Mouse (Mus musculus) adrenal gland, adult 2 months (tissue): Measurements from ENCODE around the gene Kcne1. TPM values are rescaled to one million over a fixed set of nuclear protein-coding genes. Genes with fewer than 3 reads are reported as not detected.

Experiments
- DNase-seq: peaks from one replicate; pipeline ENCODE4 v3.0.0; 2021
- polyA plus RNA-seq: library from polyadenylated mRNA; depleted of rRNA; stranded (reverse); fragments of >200 nt; gene quantifications from 2 replicates; pipeline ENCODE4 v1.2.3, GENCODE M21; 2012
- total RNA-seq, 2 experiments: library from RNA; stranded (reverse); gene quantifications; 2 replicates each; pipeline ENCODE4 v1.2.3; 2021

Gene Kcne1
- total and polyA plus RNA-seq, 3 experiments: 0.17 TPM; not detected in 2

DNA sequence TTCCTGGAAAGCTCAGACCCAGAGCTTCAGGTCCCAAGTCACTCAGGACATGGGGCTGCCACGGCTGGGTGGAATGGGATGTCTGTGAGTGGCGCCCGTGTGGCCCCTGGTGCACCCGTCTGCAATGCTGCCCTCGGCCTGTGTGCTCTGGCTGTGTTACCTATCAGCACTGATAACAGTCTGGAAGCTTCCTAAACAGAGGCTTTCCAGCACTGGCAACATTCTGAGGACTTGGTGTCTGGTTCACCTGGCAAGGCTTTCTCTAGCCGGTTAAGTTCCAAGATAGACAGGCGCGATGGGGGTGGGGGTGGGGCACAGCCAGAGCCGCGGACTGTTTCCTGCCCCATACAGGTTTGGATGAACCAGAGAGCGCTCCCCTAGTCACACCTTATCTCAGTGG is 3.3 kb downstream of the Kcne1 start:
- no peak for DNase-seq

DNA sequence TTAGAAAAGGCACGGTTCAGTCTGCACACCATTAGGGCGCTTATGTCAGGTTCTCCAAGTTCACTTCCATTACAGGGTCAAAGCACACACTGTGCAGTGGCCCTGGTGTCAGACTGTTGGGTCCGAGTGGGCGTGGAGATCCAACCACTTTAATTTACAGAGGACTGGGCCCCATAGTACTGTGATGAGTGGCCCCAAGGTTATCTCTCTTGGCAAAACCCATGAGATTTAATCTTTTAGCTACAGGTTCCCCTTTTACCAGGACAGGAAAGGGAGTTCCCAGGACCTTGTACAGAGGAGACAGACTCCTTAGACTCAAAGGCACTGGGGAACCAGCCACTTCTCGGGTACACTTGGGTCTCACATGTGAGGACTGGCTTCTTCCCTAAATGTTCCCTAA is 3.9 kb downstream of the Kcne1 start:
- DNase-seq: peak; percentile 30

DNA sequence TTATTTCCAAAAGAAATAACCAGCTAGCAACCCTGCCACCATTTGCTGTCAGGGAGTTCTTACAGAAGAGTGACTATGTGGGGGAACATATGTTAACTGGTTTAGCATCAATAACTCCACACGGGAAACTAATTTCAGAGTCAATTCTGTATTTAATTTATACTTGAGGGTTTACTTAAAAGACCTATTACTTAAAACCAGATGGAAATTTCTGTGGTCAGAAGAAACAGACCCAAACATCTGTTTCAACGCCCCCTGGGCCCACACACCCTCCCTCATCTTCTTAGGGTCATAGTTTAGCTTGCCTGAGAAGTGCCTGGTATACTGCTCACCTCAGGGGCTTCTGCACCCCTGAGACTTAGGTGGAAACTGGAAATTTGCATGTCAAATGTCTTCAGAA is 5.4 kb downstream of the Kcne1 start:
- no peak for DNase-seq

DNA sequence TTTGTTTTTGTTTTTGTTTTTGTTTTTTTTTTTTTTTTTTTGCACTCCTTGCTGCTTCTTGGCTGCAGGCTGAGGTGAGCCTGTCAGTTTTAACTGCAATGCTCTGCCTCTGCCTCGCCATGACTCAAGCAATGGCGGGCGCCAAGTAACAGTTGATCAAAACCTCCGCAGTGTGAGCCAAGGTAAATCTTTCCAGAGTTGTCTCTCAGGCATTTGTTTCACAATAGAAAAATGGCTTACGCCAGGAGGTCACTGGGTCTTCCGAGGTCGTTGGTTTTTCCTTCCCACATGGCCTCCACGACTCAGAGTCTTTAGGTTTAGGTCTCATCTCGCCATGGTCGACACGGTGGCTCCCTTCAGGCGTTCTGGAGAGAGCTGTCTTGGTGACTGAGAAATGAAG is 6.0 kb downstream of the Kcne1 start:
- no peak for DNase-seq

DNA sequence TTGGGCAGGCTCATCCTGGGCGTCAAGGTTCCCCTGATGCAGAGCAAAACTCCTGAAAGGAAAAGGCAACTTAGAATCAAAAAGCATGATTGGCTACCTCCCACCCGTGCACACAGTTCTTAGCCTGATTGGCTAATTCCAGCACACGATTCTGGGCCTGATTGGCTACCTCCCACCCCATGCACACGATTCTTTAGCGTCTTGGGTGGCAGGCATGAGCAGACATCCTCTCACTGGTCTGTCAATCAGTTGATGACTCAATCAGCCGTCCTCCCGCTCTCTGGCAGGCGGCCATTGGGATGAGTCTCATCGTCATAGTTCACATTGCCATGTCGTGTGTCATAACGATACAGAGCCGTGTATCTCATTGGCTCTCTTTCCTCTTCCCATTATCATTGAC is 10.3 kb downstream of the Kcne1 start:
- DNase-seq: peak; percentile 94

DNA sequence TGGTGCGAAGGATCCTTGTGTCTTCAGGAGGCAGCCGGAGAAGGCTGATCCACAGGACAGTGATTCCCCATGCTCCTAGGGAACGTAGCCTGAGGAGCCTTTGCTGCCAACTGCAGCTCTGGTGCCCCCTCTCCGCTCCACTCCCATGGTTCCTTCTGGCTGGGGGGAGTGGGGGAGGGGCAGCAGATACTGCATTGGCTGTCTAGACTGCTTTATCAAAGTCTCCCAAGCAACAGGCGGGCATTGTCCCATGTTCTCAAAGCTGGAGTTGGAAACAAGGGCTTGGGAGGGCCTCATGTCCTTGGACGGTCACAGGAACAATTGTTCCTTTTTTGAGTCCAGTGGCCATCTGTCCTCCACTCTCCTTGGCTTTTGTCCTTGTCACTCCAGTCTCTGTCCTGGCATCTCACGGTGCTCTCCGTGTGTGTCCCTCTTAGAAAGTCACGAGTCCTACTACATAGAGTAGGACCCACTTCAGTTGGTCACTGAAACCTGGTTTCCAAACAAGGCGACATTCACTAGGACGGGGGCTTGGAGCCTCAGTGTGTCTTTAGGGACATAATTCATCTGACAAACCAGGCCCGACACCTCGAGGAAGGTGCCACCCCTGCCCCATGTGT is 12.9 kb downstream of the Kcne1 start:
- DNase-seq: peak; percentile 16

DNA sequence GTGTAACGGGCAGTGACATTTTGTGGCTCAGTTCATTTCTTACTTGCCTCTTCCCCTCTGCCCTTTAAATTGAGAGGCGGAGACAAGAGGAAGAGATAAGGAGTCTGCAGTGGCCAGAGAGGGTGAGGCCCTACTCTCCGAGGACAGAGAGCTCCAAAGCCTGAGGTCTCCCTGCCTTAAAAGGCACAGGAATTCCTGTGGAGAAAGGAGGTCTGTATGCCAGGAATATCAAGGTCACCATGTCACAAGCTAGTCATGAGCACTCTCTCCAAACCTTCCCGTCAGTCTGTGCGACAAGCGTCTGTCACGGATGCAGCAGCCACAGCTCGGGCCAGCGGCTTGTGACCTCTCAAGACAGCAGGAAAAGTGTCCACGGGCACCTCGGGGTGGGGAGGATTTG is 14.1 kb downstream of the Kcne1 start:
- peak; percentile 82 for DNase-seq

DNA sequence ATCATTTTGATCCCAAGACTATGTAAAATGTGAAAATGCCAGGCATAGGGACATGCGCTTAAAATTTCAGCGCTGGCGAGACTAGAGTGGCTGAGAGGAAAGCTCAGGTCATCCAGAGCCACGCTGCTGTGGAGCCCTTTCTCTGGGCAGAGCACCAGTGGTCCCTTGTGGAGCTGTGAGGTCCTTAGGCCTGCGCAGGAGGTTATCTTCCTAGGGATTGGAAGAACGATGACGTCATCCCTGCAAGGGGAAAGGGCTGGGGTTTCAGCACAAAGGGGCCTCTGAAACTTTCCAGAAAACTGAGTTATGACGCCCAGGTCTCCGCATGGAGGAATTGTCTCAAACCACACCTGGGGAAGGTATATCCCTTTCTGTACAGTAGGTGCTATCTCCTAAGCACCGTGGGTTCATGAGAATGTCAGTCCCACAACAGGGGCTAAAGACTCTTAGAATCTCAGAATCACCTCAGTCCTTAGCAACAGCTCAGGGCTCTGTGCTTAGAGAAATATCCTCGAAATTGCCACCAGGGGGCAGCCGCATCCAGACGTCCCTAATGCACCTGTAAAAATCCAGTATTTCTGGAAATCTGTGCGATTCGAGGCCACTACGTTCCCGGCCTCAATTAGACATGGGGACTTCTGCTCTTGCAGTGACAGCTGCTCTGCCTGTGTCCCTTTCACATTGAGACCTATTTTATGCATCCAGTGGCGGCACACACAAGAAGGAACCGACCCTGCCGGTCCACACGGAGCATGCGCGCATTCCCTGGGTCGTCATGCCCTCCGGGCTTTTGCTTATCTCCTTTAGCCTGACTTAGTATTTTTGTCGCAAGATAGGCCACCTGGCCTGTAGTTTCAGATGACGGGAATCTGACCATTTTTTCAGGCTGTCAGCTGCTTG is 18.4 kb downstream of the Kcne1 start:
- DNase-seq: peak; percentile 68

DNA sequence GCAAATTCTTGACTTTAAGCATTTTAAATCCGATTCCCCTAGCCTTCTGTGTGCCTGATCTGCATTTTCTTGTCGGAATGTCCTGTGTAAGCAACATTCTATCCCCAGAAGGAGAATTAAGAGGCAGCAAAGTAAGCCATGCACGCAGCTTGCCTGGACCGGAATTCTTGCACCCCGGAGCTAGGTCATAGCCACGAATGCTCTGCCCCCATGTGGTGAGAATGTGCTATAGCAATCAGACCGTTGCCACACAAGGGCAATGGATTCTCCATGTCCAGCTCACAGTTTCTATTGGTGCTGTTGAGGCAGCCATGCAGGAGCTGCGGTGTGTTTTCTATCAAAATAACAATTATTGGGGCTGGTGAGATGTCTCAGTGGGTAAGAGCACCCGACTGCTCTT is 23.0 kb downstream of the Kcne1 start:
- peak; percentile 81 for DNase-seq

DNA sequence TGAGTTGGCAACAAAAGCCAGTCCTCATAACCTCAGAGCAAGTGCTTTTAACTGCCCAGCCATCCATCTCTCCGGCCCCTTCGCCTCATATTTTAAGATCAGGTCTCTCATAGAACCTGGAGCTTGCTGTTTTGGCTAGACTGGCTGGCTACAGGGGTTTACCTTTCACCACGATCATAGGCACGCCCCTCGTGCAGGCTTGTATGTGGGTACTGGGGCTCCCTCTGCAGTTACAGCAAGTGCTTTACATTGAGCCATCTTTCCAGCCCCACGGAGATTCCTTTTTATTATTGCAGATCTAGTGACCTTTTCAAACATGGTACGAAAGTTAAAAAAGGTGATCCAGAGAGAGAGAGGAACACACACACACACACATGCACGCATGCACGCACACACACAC is 24.7 kb downstream of the Kcne1 start:
- no peak for DNase-seq

DNA sequence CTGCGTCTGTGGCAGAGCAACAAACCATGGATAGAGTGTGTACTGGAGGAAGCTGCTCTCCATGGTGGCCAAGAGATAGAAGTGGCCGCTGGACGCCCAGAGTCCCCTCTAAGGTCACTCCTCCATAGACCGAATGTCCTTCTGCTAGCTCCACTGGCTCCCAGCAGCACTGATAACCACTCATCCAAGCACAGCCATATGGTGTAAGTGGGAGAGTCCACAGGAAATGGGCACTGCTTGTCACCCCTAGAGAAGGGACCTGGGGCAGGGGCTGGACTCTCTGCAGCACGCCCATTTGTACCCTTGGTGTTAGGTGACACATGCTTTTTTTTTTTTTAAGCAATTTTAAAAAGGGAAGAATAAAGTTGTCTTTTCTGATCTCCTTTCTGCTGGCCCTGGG is 28.3 kb downstream of the Kcne1 start:
- no peak for DNase-seq

DNA sequence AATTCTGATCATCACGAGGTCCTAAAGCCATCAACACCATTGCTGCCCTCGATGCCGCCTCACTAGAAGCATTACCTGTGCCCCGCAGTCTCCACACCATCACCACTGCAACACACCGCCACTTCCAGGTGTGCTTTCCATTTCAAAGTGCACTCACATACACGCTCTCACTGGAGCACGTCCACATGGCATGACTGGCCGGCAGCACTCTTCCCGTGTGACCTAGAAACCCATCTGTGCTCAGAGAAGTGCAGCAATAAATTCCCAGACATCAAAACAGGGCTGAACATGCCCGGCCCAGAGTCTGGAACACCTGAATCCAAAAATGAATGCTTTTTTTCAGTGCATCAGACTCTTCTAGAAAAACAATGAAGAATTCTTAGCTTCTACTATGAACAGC is 31.4 kb downstream of the Kcne1 start:
- no peak for DNase-seq

DNA sequence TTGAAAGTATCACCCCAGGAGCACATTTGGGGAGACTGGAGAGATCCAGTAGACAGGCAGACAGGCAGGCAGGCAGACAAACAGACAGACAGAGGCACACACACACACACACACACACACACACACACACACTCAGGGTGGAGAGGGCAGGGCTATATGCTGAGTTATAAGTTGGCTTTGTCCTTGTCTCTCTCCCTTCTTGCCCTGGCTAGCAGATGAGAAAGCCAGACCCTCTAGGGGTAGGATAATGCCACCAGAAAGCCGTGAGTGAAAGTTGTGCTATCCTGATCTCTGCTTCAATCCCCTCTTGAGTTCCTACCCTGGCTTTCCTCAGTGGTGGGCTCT is 34.2 kb downstream of the Kcne1 start:
- DNase-seq: no peak

DNA sequence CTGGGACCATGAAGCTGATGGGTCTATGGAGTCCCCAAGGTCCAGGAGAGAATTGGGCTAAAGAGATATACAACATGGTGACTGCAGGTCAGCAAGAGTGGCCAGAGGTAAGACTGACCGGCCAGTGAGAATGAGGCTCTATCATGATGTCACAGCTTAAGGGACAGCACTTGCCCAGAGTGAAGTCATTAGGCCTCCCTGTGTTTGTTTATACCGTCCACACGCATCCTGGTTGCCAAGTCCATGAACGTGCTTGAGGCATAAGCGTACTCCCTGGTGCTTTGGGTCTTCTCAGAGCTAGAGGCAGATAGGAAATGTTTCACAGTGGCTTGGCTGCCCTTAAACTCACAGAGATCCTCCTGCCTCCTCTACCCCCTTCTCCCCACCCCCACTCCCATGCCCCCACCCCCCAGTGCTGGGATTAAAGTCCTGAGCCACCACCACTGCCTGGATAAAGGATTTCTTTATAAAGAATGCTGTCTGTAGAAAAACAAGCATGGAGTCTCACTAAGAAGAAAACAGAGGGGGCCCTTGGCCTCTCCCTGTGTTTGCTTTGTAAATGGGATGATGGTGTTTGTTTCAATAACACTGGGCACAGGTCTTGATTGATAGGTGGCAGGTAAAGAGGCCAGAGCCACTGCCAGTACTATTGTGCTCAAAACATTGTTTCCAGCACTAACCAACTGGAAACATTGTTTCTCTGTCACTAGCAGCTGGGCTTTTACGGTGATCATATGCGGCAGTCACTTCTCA is 34.8 kb downstream of the Kcne1 start:
- no peak for DNase-seq

DNA sequence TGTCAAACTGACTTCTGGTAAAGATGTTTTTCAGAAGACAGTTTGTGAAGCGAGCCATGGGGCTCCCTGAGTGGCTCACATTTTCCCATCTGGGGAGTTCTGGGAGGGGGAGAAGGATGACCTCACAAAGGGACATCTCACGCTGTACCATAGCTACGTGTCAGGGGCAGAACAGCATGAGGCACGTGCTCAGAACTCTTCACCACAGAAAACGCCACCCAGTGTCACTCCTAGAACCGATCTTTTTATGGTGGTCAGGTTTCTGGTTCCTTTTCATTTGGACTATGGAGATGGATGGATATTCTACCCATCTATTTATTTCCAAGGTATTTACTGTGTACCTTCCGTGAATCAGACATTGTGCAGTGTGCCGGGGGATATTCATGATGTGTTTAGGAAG is 37.9 kb downstream of the Kcne1 start, which contains the start of gene Fam243:
Gene Fam243, minus strand, starts transcription at position 101 of the 400 bp plus-strand sequence.
- no peak for DNase-seq

DNA sequence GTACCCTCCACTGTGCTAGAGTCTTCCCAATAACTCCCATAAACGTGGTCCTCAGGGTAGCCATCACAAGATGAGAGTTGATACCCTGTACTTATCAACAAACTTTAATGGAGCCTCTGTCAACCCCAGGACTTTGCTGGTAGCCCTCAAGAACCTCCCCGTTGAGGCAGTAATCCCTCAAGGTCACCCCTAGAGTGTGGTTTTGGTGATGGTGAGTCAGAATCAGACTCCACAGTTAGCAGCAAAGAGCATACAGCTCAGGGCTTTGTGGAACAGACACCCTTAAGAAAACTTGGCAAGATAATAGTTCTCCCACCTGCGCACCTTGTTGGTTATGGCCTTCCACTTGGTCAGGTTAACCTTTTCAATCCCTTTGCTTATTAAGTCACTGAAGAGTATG is 38.9 kb downstream of the Kcne1 start:
- DNase-seq: peak; percentile 43

DNA sequence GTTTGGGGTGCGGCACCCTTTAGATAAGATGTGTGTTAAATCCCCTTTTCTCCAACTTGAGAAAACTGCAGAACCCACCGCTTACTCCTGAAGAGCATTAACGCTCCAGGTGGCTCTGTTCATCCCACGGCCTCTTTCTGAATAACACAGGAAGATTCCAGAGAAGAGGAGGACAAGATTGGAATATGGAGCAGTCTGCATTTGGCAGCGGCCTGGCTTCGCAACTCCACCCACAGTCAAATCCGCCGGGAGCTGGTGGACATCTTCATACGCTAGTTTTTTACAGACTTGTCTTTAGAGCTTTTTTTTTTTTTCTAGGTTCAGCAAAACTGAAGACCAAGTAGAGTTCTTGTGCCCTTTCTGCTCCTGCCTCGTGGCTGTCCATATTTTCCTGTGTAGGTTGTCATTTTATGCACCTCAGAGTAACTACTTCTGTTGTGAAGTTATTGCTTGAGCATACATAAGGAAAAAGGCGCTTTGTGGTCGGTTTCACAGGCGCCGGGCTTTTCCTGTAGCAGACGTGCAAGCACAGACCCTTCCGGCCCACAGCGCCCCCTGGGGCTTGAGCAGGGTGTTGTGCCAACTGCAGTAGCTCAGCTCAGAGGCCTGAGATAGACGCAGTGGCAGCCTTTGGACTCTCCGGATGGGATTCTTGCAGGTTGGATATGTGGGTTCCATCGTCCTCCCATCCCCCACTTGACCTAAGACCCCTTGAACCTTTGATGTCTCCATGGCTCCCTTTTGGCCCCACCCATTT is 39.7 kb downstream of the Kcne1 start:
- DNase-seq: no peak

DNA sequence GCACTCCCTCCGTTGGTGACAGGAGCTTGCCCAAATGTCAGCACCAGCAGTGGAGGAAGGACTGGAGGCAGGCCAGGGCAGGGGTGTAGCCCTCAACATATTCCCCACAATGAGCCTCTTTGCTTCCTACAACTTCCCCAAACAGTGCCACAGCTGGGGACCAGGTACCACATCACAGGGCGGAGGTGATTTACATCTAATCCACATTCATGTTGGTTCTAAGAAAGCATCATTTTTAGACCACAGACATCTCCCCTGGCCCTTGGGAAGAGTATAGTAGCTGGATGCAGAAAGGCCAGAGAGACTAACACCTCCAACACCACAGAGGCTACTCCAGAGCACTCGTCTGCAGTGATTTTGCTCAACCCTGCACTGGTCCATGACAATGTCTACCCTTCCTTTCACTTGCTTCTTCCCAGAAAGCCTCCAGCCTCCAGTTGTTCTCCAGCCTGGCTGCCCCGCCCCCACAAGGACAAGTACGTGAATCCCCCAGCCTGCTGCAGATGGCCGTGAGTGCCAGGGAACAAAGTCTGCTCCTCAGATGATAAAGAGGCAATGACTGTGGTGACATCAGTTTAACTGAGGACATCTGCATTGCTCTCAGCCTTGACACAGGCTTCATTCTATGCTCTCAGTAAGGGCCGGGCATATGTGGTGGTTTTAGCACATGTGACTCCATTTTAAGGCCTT is 43.1 kb downstream of the Kcne1 start:
- DNase-seq: peak; percentile 56

DNA sequence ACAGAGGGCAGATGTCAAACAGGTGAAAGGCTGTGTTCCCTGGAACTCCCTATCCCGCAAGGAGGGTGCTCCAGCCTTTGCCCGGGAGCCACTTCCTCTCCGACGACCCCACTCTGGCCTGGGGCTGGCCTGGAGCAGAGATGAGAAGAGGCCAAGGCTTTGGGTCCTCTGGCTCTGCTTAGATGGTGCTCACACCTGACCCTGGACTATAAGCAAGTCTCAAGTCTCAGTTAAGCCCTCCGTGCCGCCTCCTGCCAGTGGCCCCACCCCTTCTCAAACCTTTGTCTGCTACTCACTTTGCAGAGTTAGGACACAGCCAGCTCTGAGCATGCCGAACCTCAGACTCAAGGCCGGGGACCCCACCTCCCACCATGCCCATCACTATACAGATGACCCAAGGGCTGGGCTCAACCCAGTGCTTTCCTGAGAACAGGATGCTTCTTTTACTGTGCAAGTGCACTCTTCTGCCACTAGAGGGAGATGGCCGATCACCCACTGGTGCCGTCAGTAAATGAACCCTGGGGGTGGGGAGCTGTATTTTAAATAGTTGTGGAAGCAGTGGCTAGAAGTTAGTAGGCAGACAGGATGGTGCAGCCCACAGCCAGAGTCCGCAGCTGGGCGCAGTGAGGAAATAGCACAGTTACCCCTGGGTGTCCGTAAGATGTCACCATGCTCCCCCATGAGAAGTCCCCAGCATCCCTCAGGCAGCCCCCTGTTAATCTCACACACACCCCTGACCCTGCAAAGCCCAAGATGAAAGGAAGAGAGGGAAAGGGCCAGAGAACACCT is 45.1 kb downstream of the Kcne1 start:
- peak; percentile 42 for DNase-seq

DNA sequence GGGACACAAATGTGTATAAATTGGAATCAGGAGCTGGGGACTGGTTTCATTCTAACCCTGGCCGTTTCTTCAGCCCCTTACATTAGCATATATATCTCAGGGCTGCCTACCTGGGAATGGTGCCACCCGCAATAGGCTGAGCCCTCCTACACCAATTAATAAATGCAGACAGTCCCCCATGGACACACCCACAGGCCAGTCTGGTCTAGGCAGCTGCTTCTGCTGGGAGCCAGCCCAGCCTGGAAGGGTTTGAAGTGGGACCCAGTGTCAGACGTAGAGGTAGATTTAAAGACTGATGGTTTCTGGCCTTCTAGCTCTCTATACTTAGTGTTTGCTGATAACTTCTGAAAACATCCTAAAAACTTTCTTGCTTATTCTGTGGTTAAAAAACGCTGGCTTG is 50.1 kb downstream of the Kcne1 start:
- DNase-seq: no peak

DNA sequence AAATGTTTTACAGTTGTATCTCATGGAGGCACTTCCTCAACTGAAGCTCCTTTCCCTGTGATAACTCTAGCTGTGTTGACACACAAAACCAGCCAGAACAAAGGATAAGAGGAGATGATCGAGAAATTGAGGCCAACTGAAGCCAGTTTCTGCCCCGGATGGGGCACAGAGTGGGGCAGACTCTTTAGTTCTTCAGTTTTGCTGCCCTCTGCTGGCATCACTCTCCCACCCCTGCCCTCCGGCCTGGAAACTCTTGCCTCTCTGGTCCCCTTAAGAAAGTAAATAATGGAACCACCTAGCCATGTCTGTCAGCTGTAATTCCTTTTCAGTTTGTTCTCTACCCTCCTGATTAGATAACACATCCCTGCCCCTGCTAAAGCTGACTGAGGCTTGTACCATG is 51.3 kb downstream of the Kcne1 start:
- no peak for DNase-seq
